Mouse (Mus musculus) urinary bladder, postnatal 10 days (tissue): ENCODE results near the gene Mrln.

Source experiments
- DNase-seq: peaks from one replicate; pipeline ENCODE4 v3.0.0; 2022; ENCODE audit warnings: low spot score

Gene Mrln

DNA sequence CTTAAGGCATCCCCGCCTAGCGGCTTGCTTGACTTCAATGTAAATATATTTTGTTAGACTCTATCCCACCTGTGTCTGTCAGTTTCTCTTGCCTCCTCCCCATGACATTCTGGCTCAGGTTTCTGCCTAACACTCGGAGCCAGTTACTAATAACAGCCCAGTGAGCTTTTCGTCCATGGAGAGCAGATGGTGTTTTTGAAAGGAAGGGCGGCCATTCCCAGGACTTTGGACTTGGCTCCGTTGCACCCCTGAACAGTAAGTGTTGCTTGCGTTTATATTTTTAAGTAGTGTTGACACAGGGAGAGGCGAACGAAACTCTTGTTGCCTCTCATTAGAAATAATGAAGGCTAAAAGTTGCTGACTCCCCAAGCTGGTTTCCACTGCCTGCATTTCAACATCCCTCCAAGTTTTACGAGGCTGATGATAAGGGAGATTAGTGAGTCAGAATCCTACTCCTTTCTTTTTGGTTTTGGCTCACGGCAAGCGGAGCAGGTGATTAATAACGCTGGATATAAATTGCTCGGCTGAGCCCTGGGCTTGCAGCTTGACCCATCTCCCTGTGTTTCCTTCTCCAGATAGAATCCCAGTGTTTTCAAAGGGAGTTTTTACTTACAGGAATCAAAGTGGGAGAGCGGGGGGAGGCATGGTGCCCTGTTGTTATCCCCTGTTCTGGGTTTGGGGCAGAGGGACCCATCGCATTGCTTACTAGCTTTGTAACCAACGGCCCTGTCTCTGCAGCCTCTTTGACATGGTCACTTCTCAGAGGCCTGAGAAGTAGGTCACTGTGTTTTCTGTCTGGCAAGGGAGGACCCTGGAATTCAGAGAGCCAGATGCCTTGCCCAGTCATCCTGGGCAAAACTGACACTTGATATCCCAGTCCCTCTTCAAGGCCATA is at the start of gene Mrln:
TSS of gene Mrln (plus strand) at position 160 of the 895 bp plus-strand sequence.
- DNase-seq, result no peak

DNA sequence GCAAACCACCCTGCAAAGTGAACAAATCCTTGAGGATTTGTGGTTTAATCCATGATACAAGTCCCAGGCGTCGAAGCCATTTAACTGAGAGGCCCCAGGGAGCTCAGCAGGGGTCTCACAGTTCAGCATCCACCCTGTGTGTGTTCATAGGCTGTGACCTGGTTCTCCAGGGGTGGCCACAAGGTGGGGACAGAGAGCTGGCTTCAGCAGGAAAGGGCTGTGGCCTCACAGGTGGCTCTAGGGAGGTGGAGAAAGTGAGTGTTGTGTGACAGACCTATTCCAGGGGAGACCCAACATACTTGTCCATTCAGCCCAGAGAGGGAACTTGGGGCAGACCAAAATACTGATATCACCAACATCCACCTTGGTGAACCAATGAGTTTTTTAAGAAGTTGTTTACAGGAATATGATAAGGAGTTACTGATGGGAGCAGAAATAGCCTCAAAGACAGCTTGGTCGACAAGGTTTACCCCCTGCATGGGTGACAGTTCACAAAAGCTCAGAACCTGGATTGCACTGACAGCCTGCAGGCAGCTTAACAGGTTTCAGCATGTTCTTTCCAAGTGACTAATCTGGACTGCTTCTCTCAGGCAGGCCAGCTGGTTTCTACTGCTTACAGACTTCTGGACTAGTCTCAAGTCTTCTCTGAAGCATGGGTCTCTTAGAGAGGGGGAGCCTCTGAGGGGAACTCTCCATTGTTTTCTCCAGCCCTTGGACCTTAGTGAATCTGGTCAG is 47.9 kb upstream of the Mrln start:
- DNase-seq, result no peak

- DNase-seq, result no peak
Observed at GRCm38 (mm10) chr10:70159651-70160320, 44.7 kb upstream of the Mrln start.

- no peak for DNase-seq
Observed at GRCm38 (mm10) chr10:70160811-70161210, 43.7 kb upstream of the Mrln start.

GRCm38 (mm10) chr10:70161504-70161903 is 43.0 kb upstream of the Mrln start:
- DNase-seq, result no peak

DNA sequence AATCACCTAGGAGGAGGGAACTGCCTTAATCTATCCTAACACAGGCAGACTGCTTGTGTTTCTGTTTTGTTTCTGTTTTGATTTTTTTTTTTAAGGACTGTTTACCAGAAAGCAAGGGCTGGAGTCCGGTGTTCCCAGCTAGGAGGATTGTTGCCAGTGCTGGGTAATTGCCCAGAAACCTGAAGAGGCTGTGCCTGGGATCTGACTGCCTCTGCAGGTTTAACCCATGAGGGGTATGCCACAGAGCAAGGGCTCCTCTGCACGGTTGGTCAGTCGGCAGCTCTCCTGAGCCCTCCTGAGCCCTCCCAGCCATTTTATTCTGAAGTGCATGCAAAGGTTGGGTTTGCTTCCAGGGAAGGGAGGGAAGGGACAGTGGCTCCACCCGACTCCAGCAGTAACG is 40.8 kb upstream of the Mrln start:
- DNase-seq, result no peak

GRCm38 (mm10) chr10:70165877-70166276 is 38.6 kb upstream of the Mrln start:
- DNase-seq, result no peak

DNA sequence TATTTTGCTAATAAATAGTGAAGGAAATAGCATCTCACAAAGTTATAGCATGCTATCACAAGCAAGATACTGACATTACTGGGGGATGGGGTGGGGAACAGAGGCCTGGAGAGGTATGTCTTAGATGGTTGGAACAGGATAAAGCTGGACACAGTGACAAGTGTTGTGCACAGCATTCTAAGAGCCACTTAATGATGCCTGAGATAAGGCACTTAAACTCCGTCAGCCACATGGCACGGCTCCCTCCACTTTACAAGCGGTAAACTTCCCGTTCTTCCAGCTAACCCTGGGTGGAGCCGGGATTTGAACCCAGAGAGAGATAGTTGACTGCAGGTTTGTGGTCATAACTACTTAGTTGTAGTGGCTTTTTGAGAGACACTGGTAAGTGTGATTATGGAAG is 38.0 kb upstream of the Mrln start:
- DNase-seq, result no peak

- no peak for DNase-seq
Observed at GRCm38 (mm10) chr10:70167625-70168024, 36.8 kb upstream of the Mrln start.

GRCm38 (mm10) chr10:70168396-70168795 is 36.1 kb upstream of the Mrln start:
- DNase-seq, result no peak

GRCm38 (mm10) chr10:70169044-70169443 is 35.4 kb upstream of the Mrln start:
- DNase-seq, result no peak

DNA sequence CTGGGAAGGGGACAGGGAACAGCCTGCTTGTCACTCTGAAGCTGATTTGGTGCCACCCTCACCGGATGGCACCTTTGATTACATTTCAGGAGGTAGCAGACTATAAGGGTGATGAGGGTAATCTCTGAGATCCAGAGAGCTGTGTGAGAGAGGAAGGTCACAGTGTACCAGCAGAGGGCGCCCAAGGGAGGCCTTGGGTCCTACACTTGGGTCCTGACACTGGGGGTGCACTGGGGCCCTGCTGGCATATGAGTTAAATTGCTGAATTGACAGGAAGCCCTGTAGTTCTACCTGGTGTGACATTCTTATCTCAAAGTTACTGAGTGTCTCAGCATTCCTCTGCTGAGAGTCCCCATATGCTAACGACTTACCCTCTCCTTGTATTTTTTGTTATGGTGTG is 31.1 kb upstream of the Mrln start:
- no peak for DNase-seq

GRCm38 (mm10) chr10:70174494-70175190 is 29.8 kb upstream of the Mrln start:
- DNase-seq, result no peak

GRCm38 (mm10) chr10:70180727-70181126 is 23.7 kb upstream of the Mrln start:
- DNase-seq, result no peak

- no peak for DNase-seq
Observed at GRCm38 (mm10) chr10:70181279-70181972, 23.0 kb upstream of the Mrln start.

DNA sequence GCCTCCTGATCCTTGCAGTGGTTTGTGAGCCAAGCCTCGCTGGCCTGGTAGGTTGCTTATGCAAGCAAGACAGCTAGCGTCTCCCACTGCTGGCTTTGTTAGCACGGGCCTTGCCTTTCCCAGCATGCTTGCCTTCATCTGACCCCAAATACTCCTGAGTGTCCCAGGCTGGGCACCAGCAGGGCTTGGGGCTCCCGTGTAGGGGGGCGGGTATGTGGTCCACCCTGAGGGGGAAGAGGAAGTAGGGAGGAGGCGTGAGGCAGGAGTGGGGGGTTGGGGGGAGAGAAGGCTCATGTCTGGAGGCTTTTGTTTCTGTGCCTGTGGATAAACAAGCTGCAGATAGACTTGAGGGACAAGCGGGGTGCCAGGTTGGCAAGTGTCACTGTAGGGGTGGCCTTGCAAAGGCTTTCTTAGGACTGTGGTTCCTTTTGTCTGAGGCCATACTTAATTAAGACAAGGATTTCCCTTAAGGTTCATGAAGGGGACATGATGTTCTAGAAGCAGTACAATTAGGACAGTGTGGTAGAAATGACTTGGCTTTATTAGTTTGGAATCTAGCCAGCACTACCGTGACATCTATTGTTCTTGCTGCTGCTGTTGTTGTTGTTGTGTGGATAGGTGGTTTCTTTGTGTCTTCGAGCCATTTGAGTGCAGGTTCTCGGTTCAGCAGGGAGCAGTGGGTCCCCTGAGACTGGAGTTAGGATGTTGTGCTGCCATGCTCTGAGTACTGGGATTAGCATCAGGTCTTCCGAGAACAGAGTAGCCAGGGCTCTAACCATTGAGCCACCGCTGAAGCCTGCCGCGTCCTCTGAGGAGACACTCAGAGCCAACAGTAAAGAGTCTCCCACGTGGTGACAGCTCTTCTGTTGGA is 21.0 kb upstream of the Mrln start:
- DNase-seq, result no peak

DNA sequence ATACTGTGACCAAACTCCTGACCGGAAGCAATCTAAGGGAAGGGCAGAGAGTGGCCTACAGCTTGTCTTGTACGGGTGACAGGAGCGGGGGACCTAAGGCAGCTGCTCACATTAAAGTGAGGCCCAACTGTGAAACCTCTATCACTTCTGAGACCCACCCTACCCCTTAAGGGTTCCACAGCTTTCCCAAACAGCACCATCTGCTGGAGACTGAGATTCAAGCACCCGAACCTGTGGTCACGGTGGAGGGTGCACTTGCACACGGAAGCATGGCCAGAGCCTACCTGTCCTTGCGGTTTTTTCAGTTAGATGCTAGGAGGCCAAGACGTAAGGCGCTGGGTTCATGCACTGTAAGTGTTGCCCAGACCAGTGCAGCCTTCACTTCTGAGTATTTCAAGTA is 18.3 kb upstream of the Mrln start:
- no peak for DNase-seq

GRCm38 (mm10) chr10:70186586-70186985 is 17.9 kb upstream of the Mrln start:
- DNase-seq, result no peak

DNA sequence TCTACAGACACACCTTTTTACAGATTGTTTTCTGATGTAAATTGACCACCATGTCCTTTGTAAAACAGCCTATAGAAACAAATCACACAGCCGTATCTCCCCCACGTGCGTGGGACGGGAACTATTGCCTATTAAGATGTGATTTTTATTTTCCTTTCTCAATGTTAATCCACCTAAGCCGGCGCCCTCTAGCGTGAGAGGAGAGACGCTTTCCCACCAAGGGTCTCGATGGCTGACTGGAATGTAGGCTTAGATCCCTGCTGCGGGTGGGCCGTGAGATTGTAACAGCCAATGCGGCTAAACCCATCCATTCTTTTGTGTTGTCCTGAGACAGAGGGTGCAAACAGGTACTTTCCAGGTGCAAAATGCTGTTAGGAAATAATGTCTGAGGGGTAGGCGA is 14.6 kb upstream of the Mrln start:
- no peak for DNase-seq

DNA sequence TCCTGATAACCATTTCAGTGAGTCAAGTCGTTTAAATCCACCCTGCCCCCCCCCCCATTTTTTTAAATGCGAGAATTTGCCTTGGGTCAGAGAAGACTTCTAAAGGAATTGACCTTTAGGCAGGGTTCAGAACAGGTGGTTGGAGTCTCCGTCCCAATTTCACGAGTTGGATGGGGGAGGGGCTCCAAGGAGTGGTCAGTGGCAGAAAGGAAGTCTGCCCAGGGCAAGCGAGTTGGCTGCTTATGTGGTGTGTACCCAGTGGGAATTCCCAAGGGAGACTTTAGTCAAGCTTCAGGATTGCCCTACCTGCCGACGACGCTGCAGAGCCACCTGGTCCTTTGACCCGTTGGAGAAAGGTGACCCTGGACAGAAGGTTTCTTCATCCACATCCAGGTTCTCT is 10.2 kb upstream of the Mrln start:
- DNase-seq, result no peak

- DNase-seq, result no peak
Observed at GRCm38 (mm10) chr10:70195279-70195678, 9.2 kb upstream of the Mrln start.
